Mouse (Mus musculus): Measurements from ENCODE around the gene Amer2. TPM values are rescaled to one million over a fixed set of nuclear protein-coding genes. Genes with fewer than 3 reads are reported as not detected.

The Amer2 gene
- total RNA-seq, 2 experiments from 2014 or later, result not detected

- DNase-seq, result no peak
Observed at GRCm38 (mm10) chr14:60386591-60387501, 13.8 kb downstream of the Amer2 start.

- no peak for DNase-seq
Observed at GRCm38 (mm10) chr14:60388332-60388731, 15.3 kb downstream of the Amer2 start.

- DNase-seq, result no peak
Observed at GRCm38 (mm10) chr14:60392202-60392601, 19.1 kb downstream of the Amer2 start.

- no peak for DNase-seq
Observed at GRCm38 (mm10) chr14:60397321-60397720, 24.3 kb downstream of the Amer2 start.

- DNase-seq, result no peak
Observed at GRCm38 (mm10) chr14:60398861-60399260, 25.8 kb downstream of the Amer2 start.

- DNase-seq, result no peak
Observed at GRCm38 (mm10) chr14:60403228-60403627, 30.2 kb downstream of the Amer2 start.

- DNase-seq, result no peak
Observed at GRCm38 (mm10) chr14:60405829-60406228, 32.8 kb downstream of the Amer2 start.

- DNase-seq, result no peak
Observed at GRCm38 (mm10) chr14:60406543-60406942, 33.5 kb downstream of the Amer2 start.

GRCm38 (mm10) chr14:60407319-60407718 lies 34.3 kb downstream of the Amer2 start:
- no peak for DNase-seq

GRCm38 (mm10) chr14:60409702-60410491 lies 36.8 kb downstream of the Amer2 start:
- DNase-seq, result no peak

GRCm38 (mm10) chr14:60411229-60411628 lies 38.2 kb downstream of the Amer2 start:
- no peak for DNase-seq

GRCm38 (mm10) chr14:60414691-60415090 lies 41.6 kb downstream of the Amer2 start:
- no peak for DNase-seq

GRCm38 (mm10) chr14:60417924-60418323 lies 44.9 kb downstream of the Amer2 start:
- no peak for DNase-seq

GRCm38 (mm10) chr14:60422920-60423319 lies 49.9 kb downstream of the Amer2 start:
- no peak for DNase-seq

- DNase-seq, result no peak
Observed at GRCm38 (mm10) chr14:60424174-60424573, 51.1 kb downstream of the Amer2 start.

GRCm38 (mm10) chr14:60425553-60425952 lies 52.5 kb downstream of the Amer2 start:
- DNase-seq, result no peak

GRCm38 (mm10) chr14:60427896-60428295 lies 54.8 kb downstream of the Amer2 start:
- DNase-seq, result no peak

GRCm38 (mm10) chr14:60429513-60429912 lies 56.5 kb downstream of the Amer2 start:
- DNase-seq, result no peak

GRCm38 (mm10) chr14:60431515-60431914 lies 58.5 kb downstream of the Amer2 start:
- no peak for DNase-seq

- DNase-seq, result no peak
Observed at GRCm38 (mm10) chr14:60432136-60432535, 59.1 kb downstream of the Amer2 start.

GRCm38 (mm10) chr14:60435515-60435914 lies 62.5 kb downstream of the Amer2 start:
- no peak for DNase-seq

- no peak for DNase-seq
Observed at GRCm38 (mm10) chr14:60436364-60436763, 63.3 kb downstream of the Amer2 start.

Data from heart, adult 18-20 months (tissue).